Mouse (Mus musculus) lung, adult 2 months (tissue): ENCODE data around the gene Klhdc4.
A peak's percentile ranks its signal among the peaks of the same experiment; 100 is the strongest.

Experiments used
- CTCF ChIP-seq: fragments of 200-500 bp; IDR thresholded peaks from 2 replicates; pipeline ENCODE4 v1.5.1; 2011; ENCODE audit warnings: mild to moderate bottlenecking, low read length, control low read depth; ENCODE audit not compliant: insufficient read depth
- POLR2A ChIP-seq: fragments of 200-500 bp; IDR thresholded peaks from 2 replicates; pipeline ENCODE4 v1.6.1; 2011; ENCODE audit warnings: low read depth, mild to moderate bottlenecking, control low read depth, low read length, borderline replicate concordance; ENCODE audit errors: extremely low read depth

DNA sequence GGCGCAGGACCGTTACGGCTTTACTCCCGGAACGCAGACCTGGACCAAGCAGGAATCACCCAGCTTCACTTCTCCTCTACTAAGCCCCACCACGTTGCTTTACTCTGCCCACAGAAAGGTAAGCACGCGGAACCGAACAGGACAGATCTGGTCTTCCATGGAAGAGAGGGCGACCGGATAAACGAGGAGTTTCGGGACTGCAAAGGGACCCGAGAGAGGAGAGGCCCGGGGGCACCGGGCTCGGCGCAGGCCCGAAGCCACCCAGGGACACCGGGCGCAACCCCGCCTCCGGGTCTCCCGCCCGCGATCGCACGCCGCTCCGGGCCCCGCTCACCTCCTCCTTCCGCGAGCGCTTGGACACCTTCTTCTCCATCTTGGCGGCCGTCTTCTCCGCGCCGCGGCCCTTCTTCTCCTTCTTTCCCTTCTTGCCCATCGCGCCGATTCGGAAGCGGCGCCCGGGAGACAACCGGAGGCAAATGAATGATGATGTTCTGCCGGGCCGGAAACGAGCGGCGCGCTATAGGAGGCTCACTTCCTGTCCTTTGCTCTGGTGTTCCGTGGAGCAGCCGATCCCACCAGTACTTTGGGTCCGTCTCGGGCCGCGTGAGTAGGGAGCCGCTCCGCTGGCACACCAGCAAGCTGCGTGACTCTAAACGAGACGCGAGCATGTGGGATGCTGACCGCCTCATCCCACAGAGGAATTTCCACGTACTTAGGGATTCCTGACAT, at the start of gene Klhdc4:
- TF ChIP-seq POLR2A (peak; percentile 70; the same call in 1 of the 2 replicates), CTCF (no peak)
